Mouse (Mus musculus): Measurements from ENCODE around the gene Dnase2a. TPM values are rescaled to one million over a fixed set of nuclear protein-coding genes. Genes with fewer than 3 reads are reported as not detected.

Dnase2a gene
- polyA plus RNA-seq, 1 experiment from 2014 or later = 8.2 TPM

DNA sequence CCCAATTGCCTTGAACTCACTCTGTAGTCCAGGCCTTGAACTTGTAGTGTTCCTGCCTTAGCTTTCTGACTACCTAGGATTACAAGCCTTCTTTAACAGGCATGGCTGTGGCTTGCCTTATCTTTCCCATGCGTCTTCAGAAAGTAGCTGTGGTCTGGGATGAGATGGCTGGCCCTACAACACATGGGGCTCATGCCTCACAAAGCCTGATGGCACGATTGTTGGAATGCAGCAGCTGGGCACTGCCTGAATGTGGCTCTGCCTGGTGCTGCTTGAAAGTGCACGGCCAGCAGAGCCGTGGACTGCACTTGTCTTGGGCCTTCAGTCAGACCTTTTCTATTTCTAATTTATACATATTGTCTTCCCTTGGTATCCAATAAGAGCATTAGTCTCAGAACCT lies 23.6 kb upstream of the Dnase2a start:
- Histone ChIP-seq H3K9ac (ENCODE audit: low read length) (no peak overlapping the region), H3K4me1 (ENCODE audit: control insufficient read depth, insufficient read depth, low read length) (no peaks in the 10 kb centered on the region), H3K4me3 (ENCODE audit: low read depth, low read length) (no peak overlapping the region), H3K9me3 (ENCODE audit: control insufficient read depth, low read length) (no peaks in the 10 kb centered on the region), H3K36me3 (ENCODE audit: control insufficient read depth, insufficient read depth, low read length) (peaks cover 11% of the 10 kb centered on the region), H3K27ac (replicated peaks; ENCODE audit: low read depth, low read length) (no peak overlapping the region), H3K4me2 (ENCODE audit: low read depth, severe bottlenecking) (no peak overlapping the region), H3K27me3 (ENCODE audit: control insufficient read depth, insufficient read depth, low read length) (no peaks in the 10 kb centered on the region)
- no peak for ATAC-seq (ENCODE audit: insufficient number of reproducible peaks, low FRiP score, low TSS enrichment, low read depth)
- 90% methylated on average over 4 of the region's 4 CpGs for WGBS
- no peak for DNase-seq (ENCODE audit: low spot score)

DNA sequence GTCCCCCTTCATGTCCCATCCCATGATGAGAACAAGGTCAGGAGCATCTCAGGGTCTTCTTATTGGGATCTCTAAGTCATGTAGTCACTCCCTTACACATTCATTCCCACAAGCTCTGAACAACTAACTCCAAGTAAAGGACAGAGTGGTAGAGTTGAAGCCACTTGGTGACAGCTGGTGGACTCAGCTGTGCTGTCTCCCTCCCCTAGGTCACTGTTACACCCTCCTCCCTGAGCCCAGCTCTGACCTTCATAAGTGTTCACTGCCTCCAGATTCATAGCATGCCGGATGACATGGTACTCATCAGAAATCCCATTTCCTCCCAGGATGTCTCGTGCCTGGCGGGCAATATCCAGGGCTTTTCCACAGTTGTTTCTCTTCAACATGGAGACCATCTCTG lies 20.1 kb upstream of the Dnase2a start:
- Histone ChIP-seq H3K4me1 (ENCODE audit: control insufficient read depth, insufficient read depth, low read length) (peaks cover 6% of the 10 kb centered on the region), H3K4me2 (ENCODE audit: low read depth, severe bottlenecking) (no peak overlapping the region), H3K4me3 (ENCODE audit: low read depth, low read length) (no peak overlapping the region), H3K27ac (replicated peaks; ENCODE audit: low read depth, low read length) (no peak overlapping the region), H3K27me3 (ENCODE audit: control insufficient read depth, insufficient read depth, low read length) (no peaks in the 10 kb centered on the region), H3K9me3 (ENCODE audit: control insufficient read depth, low read length) (no peaks in the 10 kb centered on the region), H3K9ac (ENCODE audit: low read length) (no peak overlapping the region), H3K36me3 (ENCODE audit: control insufficient read depth, insufficient read depth, low read length) (peaks cover 11% of the 10 kb centered on the region)
- no peak for ATAC-seq (ENCODE audit: insufficient number of reproducible peaks, low FRiP score, low TSS enrichment, low read depth)
- no peak for DNase-seq (ENCODE audit: low spot score)
- 93% methylated on average over 3 of the region's 3 CpGs for WGBS

- Histone ChIP-seq H3K4me2 (ENCODE audit: low read depth, severe bottlenecking) (no peak overlapping the region), H3K9ac (ENCODE audit: low read length) (no peak overlapping the region), H3K4me1 (ENCODE audit: control insufficient read depth, insufficient read depth, low read length) (peaks cover 6% of the 10 kb centered on the region), H3K27ac (replicated peaks; ENCODE audit: low read depth, low read length) (no peak overlapping the region), H3K9me3 (ENCODE audit: control insufficient read depth, low read length) (no peaks in the 10 kb centered on the region), H3K36me3 (ENCODE audit: control insufficient read depth, insufficient read depth, low read length) (peaks cover 11% of the 10 kb centered on the region), H3K4me3 (ENCODE audit: low read depth, low read length) (no peak overlapping the region), H3K27me3 (ENCODE audit: control insufficient read depth, insufficient read depth, low read length) (no peaks in the 10 kb centered on the region)
- 97% methylated on average over 1 of the region's 1 CpGs for WGBS
- no peak for DNase-seq (ENCODE audit: low spot score)
- no peak for ATAC-seq (ENCODE audit: insufficient number of reproducible peaks, low FRiP score, low TSS enrichment, low read depth)
These were observed 19.2 kb upstream of the Dnase2a start for GRCm38 (mm10) chr8:84889141-84889540.

DNA sequence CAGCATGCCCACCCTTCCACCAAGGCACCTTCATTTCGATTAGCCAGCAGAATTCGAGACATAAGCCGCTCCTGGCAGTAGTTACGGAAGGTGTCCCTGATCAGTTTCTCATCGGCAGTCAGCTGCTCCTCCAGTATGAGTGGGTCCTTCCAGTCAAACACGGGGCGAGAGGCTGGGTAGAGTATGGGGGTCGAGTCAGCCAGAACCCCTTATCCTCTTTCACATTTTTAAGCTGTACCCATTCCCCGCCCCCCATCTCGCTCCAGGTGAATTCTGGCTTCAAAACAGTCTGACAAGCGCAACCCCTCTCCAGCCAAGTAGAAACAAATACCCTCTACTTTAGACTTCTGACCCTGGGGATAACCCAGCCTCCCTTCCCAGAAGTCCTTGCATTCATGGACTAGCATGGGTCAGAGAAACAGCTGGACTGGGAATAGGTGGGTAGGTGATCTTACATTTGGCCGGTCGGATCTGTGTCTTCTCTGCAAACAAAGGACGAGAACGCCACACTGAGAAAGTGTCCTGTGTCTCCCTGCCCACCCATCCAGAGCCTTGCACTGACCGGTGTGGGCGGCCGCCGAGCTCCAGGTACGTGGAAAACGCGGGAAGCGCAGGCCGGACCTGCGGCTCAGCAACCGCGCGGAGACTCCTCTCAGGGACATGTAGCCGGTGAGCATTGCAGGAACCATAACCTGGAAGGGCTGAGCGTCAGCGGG lies 15.2 kb upstream of the Dnase2a start:
- H3K27ac ChIP-seq (replicated peaks; ENCODE audit: low read depth, low read length) = no peak overlapping the region
- ATAC-seq (ENCODE audit: insufficient number of reproducible peaks, low FRiP score, low TSS enrichment, low read depth) (peak; percentile 36), DNase-seq (ENCODE audit: low spot score) (no peak)
- peak overlapping the region; percentile 73 for H3K9ac ChIP-seq (ENCODE audit: low read length)
- peaks cover 6% of the 10 kb centered on the region for H3K4me1 ChIP-seq (ENCODE audit: control insufficient read depth, insufficient read depth, low read length)
- peak overlapping the region; percentile 71 for H3K4me3 ChIP-seq (ENCODE audit: low read depth, low read length)
- WGBS = 13% methylated on average over 31 of the region's 31 CpGs
- H3K9me3 ChIP-seq (ENCODE audit: control insufficient read depth, low read length) = no peaks in the 10 kb centered on the region
- H3K36me3 ChIP-seq (ENCODE audit: control insufficient read depth, insufficient read depth, low read length) = peaks cover 3% of the 10 kb centered on the region; the same call in 1 of the 2 replicates
- H3K27me3 ChIP-seq (ENCODE audit: control insufficient read depth, insufficient read depth, low read length) = no peaks in the 10 kb centered on the region
- peak overlapping the region; percentile 85 for H3K4me2 ChIP-seq (ENCODE audit: low read depth, severe bottlenecking)

GRCm38 (mm10) chr8:84893709-84894134 lies 14.6 kb upstream of the Dnase2a start, which contains the start of gene Gcdh:
Gene Gcdh, minus strand, starts transcription at chr8:84893921.
- H3K4me2 ChIP-seq (ENCODE audit: low read depth, severe bottlenecking) = peak within 1 kb of the TSS; percentile 85
- no peaks in the 10 kb centered on the region for H3K9me3 ChIP-seq (ENCODE audit: control insufficient read depth, low read length)
- H3K27ac ChIP-seq (replicated peaks; ENCODE audit: low read depth, low read length) = no peak within 1 kb of the TSS
- H3K36me3 ChIP-seq (ENCODE audit: control insufficient read depth, insufficient read depth, low read length) = peaks cover 3% of the 10 kb centered on the region; the same call in 1 of the 2 replicates
- H3K27me3 ChIP-seq (ENCODE audit: control insufficient read depth, insufficient read depth, low read length) = no peaks in the 10 kb centered on the region
- peak within 1 kb of the TSS; percentile 73 for H3K9ac ChIP-seq (ENCODE audit: low read length)
- 0% methylated on average over 11 of the region's 11 CpGs for WGBS
- DNase-seq (ENCODE audit: low spot score) (peak; percentile 92), ATAC-seq (ENCODE audit: insufficient number of reproducible peaks, low FRiP score, low TSS enrichment, low read depth) (peak; percentile 89)
- H3K4me3 ChIP-seq (ENCODE audit: low read depth, low read length) = peak within 1 kb of the TSS; percentile 71
- H3K4me1 ChIP-seq (ENCODE audit: control insufficient read depth, insufficient read depth, low read length) = peaks cover 6% of the 10 kb centered on the region

- 88% methylated on average over 5 of the region's 5 CpGs for WGBS
- H3K9me3 ChIP-seq (ENCODE audit: control insufficient read depth, low read length) = no peaks in the 10 kb centered on the region
These were observed 12.4 kb upstream of the Dnase2a start for GRCm38 (mm10) chr8:84895963-84896362.

GRCm38 (mm10) chr8:84901071-84901470 lies 7.3 kb upstream of the Dnase2a start:
- Histone ChIP-seq H3K9me3 (ENCODE audit: control insufficient read depth, low read length) (no peaks in the 10 kb centered on the region), H3K27me3 (ENCODE audit: control insufficient read depth, insufficient read depth, low read length) (peaks cover 3% of the 10 kb centered on the region; the same call in 1 of the 2 replicates), H3K27ac (replicated peaks; ENCODE audit: low read depth, low read length) (no peak overlapping the region), H3K4me3 (ENCODE audit: low read depth, low read length) (no peak overlapping the region), H3K4me2 (ENCODE audit: low read depth, severe bottlenecking) (0 out of 2 replicates have a peak overlapping the region, but pooled peaks have one; percentile 12), H3K4me1 (ENCODE audit: control insufficient read depth, insufficient read depth, low read length) (peaks cover 8% of the 10 kb centered on the region; the same call in 1 of the 2 replicates), H3K36me3 (ENCODE audit: control insufficient read depth, insufficient read depth, low read length) (no peaks in the 10 kb centered on the region), H3K9ac (ENCODE audit: low read length) (no peak overlapping the region)
- ATAC-seq (ENCODE audit: insufficient number of reproducible peaks, low FRiP score, low TSS enrichment, low read depth) (no peak), DNase-seq (ENCODE audit: low spot score) (no peak)
- WGBS = 72% methylated on average over 4 of the region's 4 CpGs

More at GRCm38 (mm10) chr8:84895963-84896362, 12.4 kb upstream of the Dnase2a start:
- Histone ChIP-seq H3K27me3 (ENCODE audit: control insufficient read depth, insufficient read depth, low read length) (no peaks in the 10 kb centered on the region), H3K4me3 (ENCODE audit: low read depth, low read length) (no peak overlapping the region), H3K4me2 (ENCODE audit: low read depth, severe bottlenecking) (no peak overlapping the region), H3K9ac (ENCODE audit: low read length) (no peak overlapping the region), H3K27ac (replicated peaks; ENCODE audit: low read depth, low read length) (no peak overlapping the region), H3K4me1 (ENCODE audit: control insufficient read depth, insufficient read depth, low read length) (peaks cover 6% of the 10 kb centered on the region), H3K36me3 (ENCODE audit: control insufficient read depth, insufficient read depth, low read length) (no peaks in the 10 kb centered on the region)
- DNase-seq (ENCODE audit: low spot score) = no peak
- no peak for ATAC-seq (ENCODE audit: insufficient number of reproducible peaks, low FRiP score, low TSS enrichment, low read depth)

DNA sequence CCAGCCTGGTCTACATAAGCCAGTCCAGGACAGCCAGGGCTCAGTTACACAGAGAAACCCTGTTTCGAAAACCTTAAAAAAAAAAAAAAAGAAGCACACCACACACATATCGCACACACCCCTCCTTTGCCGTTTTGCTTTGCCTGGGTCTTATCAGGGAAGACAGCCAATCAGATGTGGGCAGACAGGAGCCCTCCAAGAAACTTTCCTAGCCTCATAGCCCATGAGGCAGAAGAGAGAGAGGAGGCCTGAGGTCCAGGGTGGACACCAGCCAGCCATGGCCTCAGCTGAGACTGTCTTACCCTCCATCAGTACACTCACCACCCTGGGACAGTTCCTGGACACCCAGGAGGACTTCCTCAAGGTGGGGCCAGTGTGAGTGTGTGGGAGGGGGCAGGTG lies 6.6 kb upstream of the Dnase2a start, which contains the start of gene Klf1:
TSS of gene Klf1 (plus strand) at position 177 of the 400 bp plus-strand sequence.
- Histone ChIP-seq H3K36me3 (ENCODE audit: control insufficient read depth, insufficient read depth, low read length) (no peaks in the 10 kb centered on the region), H3K4me1 (ENCODE audit: control insufficient read depth, insufficient read depth, low read length) (peaks cover 8% of the 10 kb centered on the region; the same call in 1 of the 2 replicates), H3K9me3 (ENCODE audit: control insufficient read depth, low read length) (no peaks in the 10 kb centered on the region), H3K27ac (replicated peaks; ENCODE audit: low read depth, low read length) (0 out of 2 replicates have a peak within 1 kb of the TSS, but pooled peaks have one; percentile 21), H3K9ac (ENCODE audit: low read length) (peak within 1 kb of the TSS; percentile 78), H3K27me3 (ENCODE audit: control insufficient read depth, insufficient read depth, low read length) (peaks cover 3% of the 10 kb centered on the region; the same call in 1 of the 2 replicates), H3K4me3 (ENCODE audit: low read depth, low read length) (peak within 1 kb of the TSS; percentile 64), H3K4me2 (ENCODE audit: low read depth, severe bottlenecking) (peak within 1 kb of the TSS; percentile 97)
- DNase-seq (ENCODE audit: low spot score) (no peak), ATAC-seq (ENCODE audit: insufficient number of reproducible peaks, low FRiP score, low TSS enrichment, low read depth) (no peak)
- 79% methylated on average over 3 of the region's 3 CpGs for WGBS
